Mouse (Mus musculus) intestine, embryonic 14.5 days (tissue): Measurements from ENCODE around the gene Prss22. TPM values are rescaled to one million over a fixed set of nuclear protein-coding genes. Genes with fewer than 3 reads are reported as not detected.

ENCODE experiments used
- ATAC-seq: fragments of 200-750 bp; cut with Nextera tagmentation; replicated peaks from 2 replicates; pipeline ENCODE4 v1.8.0; 2017; ENCODE audit warnings: low read depth, moderate number of reproducible peaks, moderate TSS enrichment, moderate library complexity; ENCODE audit not compliant: low FRiP score, low TSS enrichment
- DNase-seq: peaks from one replicate; pipeline ENCODE4 v3.0.0-alpha.2; 2018; ENCODE audit warnings: low spot score
- H3K27ac ChIP-seq: fragments of 300-500 bp; sonication (generic); 2 replicates; pipeline ENCODE4 v1.5.1; 2014; ENCODE audit warnings: low read depth, mild to moderate bottlenecking, control low read depth
- H3K27me3 ChIP-seq: fragments of 300-500 bp; sonication (generic); replicated peaks from 2 replicates; pipeline ENCODE4 v1.6.1; 2014; ENCODE audit warnings: low read length, control low read depth; ENCODE audit not compliant: control insufficient read depth, insufficient read depth
- H3K36me3 ChIP-seq: fragments of 300-500 bp; sonication (generic); 2 replicates; pipeline ENCODE4 v1.6.1; 2014; ENCODE audit warnings: low read length, control low read depth; ENCODE audit not compliant: control insufficient read depth, insufficient read depth
- H3K4me1 ChIP-seq: fragments of 300-500 bp; sonication (generic); replicated peaks from 2 replicates; pipeline ENCODE4 v1.6.1; 2014; ENCODE audit warnings: low read length, control low read depth, mixed read lengths; ENCODE audit not compliant: control insufficient read depth, insufficient read depth
- H3K4me2 ChIP-seq: fragments of 300-500 bp; sonication (generic); 2 replicates; pipeline ENCODE4 v1.6.1; 2014; ENCODE audit warnings: low read length
- H3K4me3 ChIP-seq: fragments of 300-500 bp; sonication (generic); 2 replicates; pipeline ENCODE4 v1.5.1; 2014; ENCODE audit warnings: low read depth, low read length, control low read depth, mixed read lengths
- H3K9ac ChIP-seq: fragments of 300-500 bp; sonication (generic); 2 replicates; pipeline ENCODE4 v1.6.1; 2014; ENCODE audit warnings: mild to moderate bottlenecking, low read length
- H3K9me3 ChIP-seq: fragments of 300-500 bp; sonication (generic); 2 replicates; pipeline ENCODE4 v1.6.1; 2016; ENCODE audit warnings: low read length, control low read depth; ENCODE audit not compliant: control insufficient read depth
- WGBS: fragments of 180-500 bp; shearing (Covaris S2); extraction: QIAGEN DNeasy Blood & Tissue Kit; methylation state at CpG from one replicate; pipeline ENCODE4 v1.1.7; 2014; 5-methylcytosine and 5-hydroxymethylcytosine counted together
- polyA plus RNA-seq: library from polyadenylated mRNA; unstranded; fragments of >200 nt; fragmentation: Nextera tagmentation; extraction: Ambion mirVana; gene quantifications from 2 replicates; pipeline ENCODE4 v1.2.1, GENCODE M21; 2014

Prss22 gene
- polyA plus RNA-seq, 1 experiment from 2014 or later: not detected

DNA sequence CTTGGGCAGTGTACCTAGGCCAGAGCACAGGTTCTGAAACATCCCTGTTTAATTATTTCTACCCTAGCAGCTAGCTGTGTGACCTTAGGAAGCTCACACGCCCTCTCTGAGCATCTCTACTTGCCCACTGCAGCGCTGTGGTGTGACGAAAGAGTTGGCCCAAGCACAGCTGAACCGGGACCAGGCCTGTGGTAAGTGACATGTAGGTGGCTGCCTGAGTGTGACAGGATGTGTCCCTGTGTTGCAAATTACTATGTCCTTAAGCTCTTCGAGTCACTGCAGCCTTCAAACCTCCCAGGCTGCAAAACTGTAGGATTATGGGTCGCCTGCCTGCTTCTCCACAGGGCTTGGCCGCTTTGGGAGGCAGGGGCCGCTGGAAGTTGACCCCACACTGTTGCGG lies 26.6 kb downstream of the Prss22 start:
- 83% methylated on average over 9 of the region's 9 CpGs for WGBS

DNA sequence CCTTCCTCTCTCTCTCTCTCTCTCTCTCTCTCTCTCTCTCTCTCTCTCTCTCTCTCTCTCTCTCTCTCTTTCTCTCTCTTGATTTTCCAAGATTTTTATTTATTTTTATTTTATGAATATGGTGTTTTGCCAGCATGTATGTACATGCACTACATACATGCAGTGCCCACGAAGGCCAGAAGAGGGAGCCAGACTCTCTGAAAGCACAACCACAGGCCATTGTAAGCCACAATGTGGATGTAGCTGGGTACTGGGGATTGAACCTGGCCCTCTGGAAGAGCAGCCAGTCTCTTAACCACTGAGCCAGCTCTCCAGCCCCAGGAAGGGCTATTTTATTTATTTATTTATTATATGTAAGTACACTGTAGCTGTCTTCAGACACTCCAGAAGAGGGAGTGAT lies 28.7 kb downstream of the Prss22 start:
- Histone ChIP-seq H3K36me3 (no peaks in the 10 kb centered on the region), H3K4me3 (no peak overlapping the region), H3K4me1 (no peaks in the 10 kb centered on the region), H3K9me3 (no peaks in the 10 kb centered on the region), H3K27ac (no peak overlapping the region), H3K4me2 (no peak overlapping the region), H3K27me3 (no peaks in the 10 kb centered on the region), H3K9ac (no peak overlapping the region)
- 0% methylated on average over 1 of the region's 1 CpGs for WGBS
- ATAC-seq (no peak), DNase-seq (peak; percentile 89)

More for the DNA sequence above, 26.6 kb downstream of the Prss22 start:
- DNase-seq (no peak), ATAC-seq (no peak)
- no peak overlapping the region for H3K4me2 ChIP-seq
- H3K27ac ChIP-seq: no peak overlapping the region
- H3K4me1 ChIP-seq: no peaks in the 10 kb centered on the region
- H3K36me3 ChIP-seq: no peaks in the 10 kb centered on the region
- no peak overlapping the region for H3K9ac ChIP-seq
- H3K9me3 ChIP-seq: no peaks in the 10 kb centered on the region
- no peak overlapping the region for H3K4me3 ChIP-seq
- H3K27me3 ChIP-seq: no peaks in the 10 kb centered on the region

- Histone ChIP-seq H3K9me3 (no peaks in the 10 kb centered on the region), H3K4me3 (no peak overlapping the region), H3K9ac (no peak overlapping the region), H3K4me2 (no peak overlapping the region), H3K27ac (no peak overlapping the region), H3K27me3 (no peaks in the 10 kb centered on the region), H3K4me1 (no peaks in the 10 kb centered on the region), H3K36me3 (no peaks in the 10 kb centered on the region)
- ATAC-seq (no peak; the same call in 1 of the 2 replicates), DNase-seq (no peak)
- WGBS: 38% methylated on average over 2 of the region's 2 CpGs
Measured at GRCm38 (mm10) chr17:23968780-23969179, 29.1 kb downstream of the Prss22 start.

GRCm38 (mm10) chr17:23966658-23967401 lies 31.1 kb downstream of the Prss22 start:
- peak; percentile 84 for ATAC-seq

DNA sequence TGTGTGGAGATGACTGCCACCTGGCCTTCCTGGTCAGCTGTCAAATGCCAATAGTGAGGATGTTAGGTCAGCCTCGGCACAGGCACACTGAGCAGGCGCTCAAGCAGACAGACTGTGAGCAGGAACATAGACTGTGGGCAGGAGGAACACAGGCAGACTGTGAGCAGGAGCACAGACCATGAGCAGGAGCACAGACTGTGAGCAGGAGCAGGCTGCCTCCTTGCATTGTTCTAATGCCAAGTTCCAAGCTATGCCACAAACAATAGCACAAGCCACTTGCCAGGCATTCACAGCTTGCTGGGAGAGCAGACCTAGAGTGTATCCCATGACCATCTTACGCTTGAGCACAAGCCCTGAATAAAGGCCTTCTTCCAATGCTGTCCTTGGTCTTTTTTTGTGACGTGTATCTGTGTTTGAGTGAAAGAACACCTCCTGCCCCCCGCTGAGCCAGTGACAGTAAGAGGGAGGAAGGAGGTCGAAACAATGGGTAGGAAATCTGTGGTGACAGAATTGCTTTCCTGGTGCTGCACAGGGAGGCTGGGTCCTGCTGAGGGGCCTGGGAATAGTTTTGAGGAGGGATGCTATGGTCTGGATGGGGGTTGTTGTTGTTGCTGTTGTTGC lies 32.0 kb downstream of the Prss22 start:
- no peaks in the 10 kb centered on the region for H3K4me1 ChIP-seq
- H3K27me3 ChIP-seq: no peaks in the 10 kb centered on the region
- H3K4me3 ChIP-seq: no peak overlapping the region
- H3K36me3 ChIP-seq: no peaks in the 10 kb centered on the region
- H3K4me2 ChIP-seq: no peak overlapping the region
- no peak for ATAC-seq
- DNase-seq: no peak
- WGBS: 57% methylated on average over 6 of the region's 6 CpGs
- H3K9ac ChIP-seq: no peak overlapping the region
- H3K9me3 ChIP-seq: no peaks in the 10 kb centered on the region
- no peak overlapping the region for H3K27ac ChIP-seq

More at GRCm38 (mm10) chr17:23966658-23967401, 31.1 kb downstream of the Prss22 start:
- no peaks in the 10 kb centered on the region for H3K27me3 ChIP-seq
- H3K9me3 ChIP-seq: no peaks in the 10 kb centered on the region
- H3K4me2 ChIP-seq: no peak overlapping the region
- H3K36me3 ChIP-seq: no peaks in the 10 kb centered on the region
- H3K4me3 ChIP-seq: no peak overlapping the region
- peak overlapping the region; percentile 47; the same call in 1 of the 2 replicates for H3K27ac ChIP-seq
- DNase-seq: peak; percentile 60
- no peaks in the 10 kb centered on the region for H3K4me1 ChIP-seq
- 80% methylated on average over 10 of the region's 10 CpGs for whole genome bisulfite sequencing
- H3K9ac ChIP-seq: no peak overlapping the region

- no peak overlapping the region for H3K4me2 ChIP-seq
- 72% methylated on average over 4 of the region's 4 CpGs for WGBS
- no peak overlapping the region for H3K27ac ChIP-seq
Measured at GRCm38 (mm10) chr17:23961573-23962122, 36.3 kb downstream of the Prss22 start.

DNA sequence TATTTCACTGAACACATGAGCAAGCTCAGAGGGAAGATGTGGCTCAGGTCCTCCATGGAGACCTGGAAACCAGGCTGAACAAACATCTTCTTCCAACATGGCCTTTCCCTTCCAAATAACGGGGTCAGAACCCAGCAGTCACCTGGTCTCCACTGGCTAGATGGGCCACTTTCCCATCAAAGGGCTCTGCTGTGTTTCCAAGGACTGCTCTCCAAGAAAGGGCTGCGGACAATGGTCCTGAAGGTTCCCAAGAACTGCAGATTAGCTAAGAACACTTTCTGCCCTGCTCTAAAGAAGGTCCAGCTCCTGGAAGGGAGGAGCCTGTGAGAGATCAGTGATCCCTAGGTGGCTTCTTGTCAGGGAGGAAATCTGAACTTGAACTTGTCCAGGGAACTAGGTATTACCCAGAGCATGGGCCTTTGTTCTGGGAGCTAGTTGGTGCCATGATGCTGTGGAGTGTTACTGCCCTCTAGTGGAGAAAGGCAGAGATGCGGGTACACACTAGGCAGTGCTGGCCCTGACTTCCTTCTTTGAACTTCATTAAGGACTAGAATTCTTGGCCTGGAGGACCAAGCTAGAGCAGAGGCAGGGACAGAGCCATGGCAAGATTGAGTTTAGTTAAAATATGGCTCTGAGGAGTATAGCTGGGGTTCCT lies 37.7 kb downstream of the Prss22 start:
- 40% methylated on average over 3 of the region's 3 CpGs for WGBS
- no peak overlapping the region for H3K4me3 ChIP-seq
- H3K4me2 ChIP-seq: no peak overlapping the region
- DNase-seq: peak; percentile 92
- no peaks in the 10 kb centered on the region for H3K9me3 ChIP-seq
- peak; percentile 91 for ATAC-seq
- H3K9ac ChIP-seq: no peak overlapping the region
- 0 out of 2 replicates have a peak, but pooled peaks cover 3% of the 10 kb centered on the region for H3K4me1 ChIP-seq
- no peaks in the 10 kb centered on the region for H3K36me3 ChIP-seq
- no peaks in the 10 kb centered on the region for H3K27me3 ChIP-seq
- H3K27ac ChIP-seq: no peak overlapping the region

More at GRCm38 (mm10) chr17:23961573-23962122, 36.3 kb downstream of the Prss22 start:
- no peak for DNase-seq
- Histone ChIP-seq H3K27me3 (no peaks in the 10 kb centered on the region), H3K9me3 (no peaks in the 10 kb centered on the region), H3K4me3 (no peak overlapping the region), H3K4me1 (0 out of 2 replicates have a peak, but pooled peaks cover 3% of the 10 kb centered on the region), H3K9ac (no peak overlapping the region), H3K36me3 (no peaks in the 10 kb centered on the region)
- ATAC-seq: no peak

DNA sequence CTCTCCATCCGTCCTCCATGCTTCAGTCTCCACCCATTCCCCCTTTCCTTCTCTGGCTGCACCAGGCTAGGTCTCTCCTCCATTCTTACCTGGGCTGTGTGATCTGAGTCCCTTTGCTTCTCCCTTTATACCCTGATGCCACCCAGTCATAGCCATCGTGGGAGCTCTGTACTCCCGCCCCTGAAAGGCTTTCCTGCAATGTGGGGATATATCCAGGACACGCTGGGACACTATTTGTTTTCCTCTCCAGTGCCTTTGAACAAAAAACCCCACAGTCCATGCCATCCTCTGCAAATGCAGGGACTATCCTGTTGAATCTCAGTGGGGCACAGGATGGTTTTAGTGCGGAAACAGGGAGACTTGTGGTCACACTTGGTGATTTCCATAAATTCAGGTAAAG lies 42.7 kb downstream of the Prss22 start, which contains the start of gene Sbpl:
TSS of gene Sbpl (minus strand) at position 101 of the 400 bp plus-strand sequence.
- no peaks in the 10 kb centered on the region for H3K27me3 ChIP-seq
- ATAC-seq (no peak), DNase-seq (no peak)
- WGBS: 82% methylated on average over 5 of the region's 5 CpGs
- H3K4me3 ChIP-seq: no peak within 1 kb of the TSS
- H3K4me1 ChIP-seq: 0 out of 2 replicates have a peak, but pooled peaks cover 3% of the 10 kb centered on the region
- H3K36me3 ChIP-seq: no peaks in the 10 kb centered on the region
- H3K27ac ChIP-seq: no peak within 1 kb of the TSS
- no peaks in the 10 kb centered on the region for H3K9me3 ChIP-seq
- H3K9ac ChIP-seq: no peak within 1 kb of the TSS
- H3K4me2 ChIP-seq: no peak within 1 kb of the TSS
